Comparison of ENCODE assay signal across 12 mouse cellular contexts in genomic region chr4:125556405-125557308, GRCm38 (mm10).
DNase-seq lines count a peak whose midpoint lies in the region; ATAC-seq lines count a peak whose summit lies in the region.
"Had no signal": no experiment of that assay in that cellular context is flagged by ENCODE, and none has a peak within 500 bp of the region (broad histone marks: within the 10 kb centered on the region; RNA-seq: fewer than 3 reads in every experiment).

No protein-coding gene starts in this region.

- 21% methylated on average over 14 of the region's 14 CpGs for WGBS in kidney, embryonic 16.5 days

- peaks cover 24% of the 10 kb centered on the region for H3K27me3 ChIP-seq in kidney, embryonic 16.5 days (ENCODE audit: insufficient read depth, low read length)
- H3K27me3 ChIP-seq: embryonic facial prominence, embryonic 12.5 days had no signal

- no peak overlapping the region for H3K27ac ChIP-seq in kidney, embryonic 16.5 days (ENCODE audit: low read length)
- H3K27ac ChIP-seq: embryonic facial prominence, embryonic 12.5 days; midbrain, embryonic 13.5 days had no signal

- ATAC-seq in kidney, embryonic 16.5 days (ENCODE audit: low FRiP score, low TSS enrichment) = no peak
- ATAC-seq: midbrain, embryonic 13.5 days had no signal

- no peaks in the 10 kb centered on the region for H3K36me3 ChIP-seq in kidney, embryonic 16.5 days (ENCODE audit: insufficient read depth, low read length)
- H3K36me3 ChIP-seq: embryonic facial prominence, embryonic 12.5 days; midbrain, embryonic 13.5 days had no signal

- H3K4me3 ChIP-seq in kidney, embryonic 16.5 days (ENCODE audit: low read length) = no peak overlapping the region
- H3K4me3 ChIP-seq: embryonic facial prominence, embryonic 12.5 days; midbrain, embryonic 13.5 days had no signal

- no peaks in the 10 kb centered on the region for H3K9me3 ChIP-seq in kidney, embryonic 16.5 days (ENCODE audit: low read length)
- H3K9me3 ChIP-seq: embryonic facial prominence, embryonic 12.5 days; midbrain, embryonic 13.5 days had no signal

- no peak overlapping the region for H3K4me2 ChIP-seq in kidney, embryonic 16.5 days (replicated peaks; ENCODE audit: low read depth, low read length)
- H3K4me2 ChIP-seq: embryonic facial prominence, embryonic 12.5 days; liver, embryonic 11.5 days; midbrain, embryonic 13.5 days had no signal

- peak; percentile 95 for DNase-seq in heart, adult 11 months
- no peak for DNase-seq in heart, postnatal 14 days
- DNase-seq in kidney, postnatal 14 days = peak; percentile 12
- DNase-seq in cerebellum, adult 18-20 months = peak; percentile 24 to 40
- DNase-seq in mesoderm, embryonic 11.5 days (ENCODE audit: low read depth, low spot score) = peak; percentile 53
- no peak for DNase-seq in embryo, embryonic 10.5 days (ENCODE audit: low spot score)
- DNase-seq: heart, postnatal 4 days; lung, postnatal 10 days had no signal

- H3K9ac ChIP-seq in kidney, embryonic 16.5 days (replicated peaks; ENCODE audit: low read length) = no peak overlapping the region
- H3K9ac ChIP-seq: embryonic facial prominence, embryonic 12.5 days; midbrain, embryonic 13.5 days had no signal

- H3K4me1 ChIP-seq in kidney, embryonic 16.5 days (ENCODE audit: insufficient read depth, low read length) = peaks cover 13% of the 10 kb centered on the region; the same call in 1 of the 2 replicates
- H3K4me1 ChIP-seq: embryonic facial prominence, embryonic 12.5 days had no signal

- intact Hi-C loops in heart, postnatal 14 days (cut with DNase I) = no loop called here

Comparison
In these comparisons a context has a peak if more than half of its experiments do, and no peak if none do; other contexts are left out.
1. DNase-seq: peak in heart, adult 11 months (single experiment), kidney, postnatal 14 days (single experiment), cerebellum, adult 18-20 months (2 of 2) and mesoderm, embryonic 11.5 days (single experiment); none in heart, postnatal 14 days (0 of 2) and embryo, embryonic 10.5 days (single experiment).